Mouse (Mus musculus) megakaryocyte-erythroid progenitor cell, adult 5 weeks (primary cell): ENCODE measurements around the gene Nabp1. TPM values are rescaled to one million over a fixed set of nuclear protein-coding genes. Genes with fewer than 3 reads are reported as not detected.

ENCODE experiments used
- polyA plus RNA-seq: library from polyadenylated mRNA; stranded (reverse); fragments of >175 nt; gene quantifications from 2 replicates; pipeline ENCODE4 v1.2.3, GENCODE M21; 2012

Gene Nabp1
- 3.4 and 4.1 TPM in 2 replicates for polyA plus RNA-seq

DNA sequence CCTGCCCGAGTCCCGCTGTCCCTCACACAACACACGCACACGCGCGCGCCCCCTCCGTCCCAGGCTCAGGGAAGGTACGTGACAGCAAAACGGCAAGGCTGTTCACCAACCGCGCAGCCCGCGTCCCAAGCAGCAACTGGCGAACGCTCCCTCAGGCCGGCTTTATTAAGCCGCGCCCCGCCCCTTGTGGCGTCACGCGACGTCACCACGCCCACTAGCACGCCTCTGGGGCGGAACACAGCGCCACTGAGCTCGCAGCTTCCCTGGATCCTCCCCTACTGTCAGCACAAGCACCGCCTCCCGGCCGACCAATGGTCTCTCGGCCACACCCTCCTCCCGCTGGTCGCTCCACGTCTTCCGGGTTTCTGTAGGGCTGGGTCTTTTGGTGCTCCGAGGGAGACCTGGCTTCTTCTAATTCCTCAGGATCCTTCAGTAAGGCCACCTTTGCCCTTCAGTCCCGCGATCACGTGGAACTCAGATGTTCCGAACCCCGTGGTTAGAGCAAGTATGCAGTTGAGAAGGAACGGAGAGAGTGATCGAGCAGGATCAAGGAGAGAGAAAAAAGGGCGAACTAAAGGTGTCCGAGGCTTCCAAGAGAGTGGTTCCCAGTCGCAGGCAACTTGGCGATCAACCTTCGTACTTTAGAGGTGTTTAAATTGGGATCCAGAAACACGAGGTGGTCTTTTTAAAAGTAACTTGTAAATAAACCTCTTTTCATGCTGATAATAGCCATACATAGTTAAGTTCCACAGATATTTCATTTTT lies at the start of gene Nabp1:
Nabp1 (minus strand) TSS at position 164 of the 765 bp plus-strand sequence.

Other genes starting within 250 kb of the Nabp1 start
- gene Cavin2, start 189.3 kb downstream of the Nabp1 start, polyA plus RNA-seq, result 4.1 and 5.2 TPM in 2 replicates